Mouse (Mus musculus): ENCODE data around the gene Mvd. TPM values are rescaled to one million over a fixed set of nuclear protein-coding genes. Genes with fewer than 3 reads are reported as not detected.

The Mvd gene
- polyA plus RNA-seq (2012; rRNA removed), result 31.6 and 42.7 TPM in 2 replicates

DNA sequence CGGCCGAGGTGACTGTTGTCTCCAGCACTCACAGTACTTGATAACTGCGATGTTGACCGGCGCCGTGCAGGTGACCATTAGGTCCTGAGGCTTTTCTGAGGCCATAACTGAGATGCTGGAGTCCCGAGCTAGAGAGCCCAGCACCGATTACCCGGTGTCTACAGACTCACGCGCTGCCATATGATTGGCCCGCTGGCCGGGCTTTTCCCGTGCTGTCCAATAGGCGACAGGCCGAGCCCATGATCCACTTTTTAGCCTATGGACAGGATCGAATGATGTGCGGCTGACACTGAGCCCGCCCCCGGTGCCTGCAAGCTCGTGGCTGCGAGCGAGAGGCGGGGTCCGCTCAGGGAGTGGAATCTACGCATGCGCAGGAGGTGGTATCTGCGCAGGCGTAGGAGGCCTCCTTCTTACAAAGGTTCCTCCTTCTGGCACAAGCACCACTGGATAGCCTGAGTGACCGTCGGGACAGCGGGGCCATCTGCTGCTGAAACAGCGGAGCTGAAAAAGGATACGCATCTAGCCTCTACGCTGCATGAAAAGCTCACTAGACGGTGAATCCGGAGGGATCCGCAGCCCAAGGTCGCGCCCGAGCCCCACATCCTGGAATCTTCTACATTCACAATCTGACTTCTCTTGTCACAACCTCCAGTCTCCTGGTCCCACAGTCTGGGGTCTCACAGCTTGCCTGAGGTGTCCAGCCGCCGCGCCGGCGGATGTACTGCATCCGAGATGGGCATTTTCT lies at the start of gene Mvd:
Gene Mvd (minus strand): TSS at position 161 of the 745 bp plus-strand sequence.
- DNase-seq (ENCODE audit: low read depth), result peak; percentile 87

DNA sequence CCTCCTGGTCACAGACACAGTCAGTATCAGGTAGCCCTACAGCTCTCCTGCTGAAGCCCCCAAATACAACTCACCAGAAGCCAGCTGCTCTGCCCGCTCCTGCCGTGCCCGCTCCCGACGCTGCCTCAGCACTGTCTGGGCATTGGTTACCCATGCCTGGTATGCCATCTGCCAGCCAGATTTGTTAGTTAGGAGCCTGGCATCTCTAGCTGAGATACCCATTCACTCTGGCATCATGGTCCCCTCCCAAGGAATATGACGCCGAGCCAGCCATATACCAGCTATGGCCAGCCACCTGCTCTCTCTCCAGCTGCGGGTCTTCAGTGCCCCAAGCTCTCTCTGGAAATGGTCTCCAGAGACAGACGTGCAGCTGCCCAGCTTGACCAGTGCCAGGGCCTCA lies 45.2 kb upstream of the Mvd start:
- no peak for DNase-seq (ENCODE audit: low read depth)

DNA sequence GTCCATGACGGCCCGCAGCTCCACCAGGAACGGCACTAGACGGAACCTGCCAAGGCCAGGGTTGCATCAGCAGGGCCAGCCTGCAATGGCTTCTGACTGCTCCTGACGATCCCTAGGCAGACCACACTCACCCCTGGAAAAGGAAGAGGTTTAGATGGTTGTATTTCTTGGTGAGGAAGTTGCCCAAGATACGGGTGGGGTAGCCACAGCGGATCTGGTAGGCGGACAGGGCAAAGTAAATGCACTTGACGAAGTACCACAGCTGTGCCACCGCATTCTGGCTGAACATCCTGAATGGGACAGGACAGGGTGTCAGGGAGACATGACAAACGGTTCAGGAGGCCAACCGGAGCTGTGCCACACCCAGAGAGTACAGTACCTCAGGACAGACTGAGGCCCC lies 41.6 kb upstream of the Mvd start:
- no peak for DNase-seq (ENCODE audit: low read depth)

DNA sequence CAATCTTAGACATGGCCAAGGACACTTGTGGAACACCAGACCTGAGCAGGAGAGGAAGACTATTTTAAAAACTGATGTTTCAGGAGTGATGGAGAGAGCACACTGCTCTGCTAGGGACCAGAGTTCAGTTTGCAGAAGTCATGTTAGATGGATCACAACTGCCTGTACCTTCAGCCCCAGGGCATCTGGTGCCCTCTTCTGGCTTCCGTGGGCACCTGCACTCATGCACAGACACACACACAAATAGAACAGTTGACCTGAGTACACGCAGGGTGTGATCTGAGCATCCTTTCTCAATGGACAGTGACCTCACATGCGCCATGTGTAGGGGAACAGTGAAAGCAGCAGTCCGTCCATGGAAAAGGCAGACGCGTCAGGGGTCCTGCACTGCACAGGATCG lies 40.7 kb upstream of the Mvd start:
- DNase-seq (ENCODE audit: low read depth), result no peak

DNA sequence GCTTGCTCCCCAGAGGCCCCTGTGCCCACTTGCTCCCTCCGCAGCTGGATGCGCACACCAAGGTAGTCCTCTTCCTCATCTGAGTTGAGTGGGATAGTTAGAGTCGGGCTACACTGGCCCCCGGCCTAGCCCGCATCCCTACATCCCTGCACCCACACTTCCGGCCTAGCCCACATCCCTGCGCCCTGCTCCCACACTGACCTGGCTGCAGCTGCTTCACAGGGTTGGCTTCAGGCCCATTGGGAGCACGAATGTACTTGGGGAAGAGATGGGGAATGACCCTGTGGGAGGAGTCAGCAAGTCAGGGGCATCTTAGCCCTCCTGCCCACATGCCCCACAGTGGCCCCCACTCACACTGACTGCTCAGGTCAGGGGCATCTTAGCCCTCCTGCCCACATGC lies 39.2 kb upstream of the Mvd start:
- no peak for DNase-seq (ENCODE audit: low read depth)

DNA sequence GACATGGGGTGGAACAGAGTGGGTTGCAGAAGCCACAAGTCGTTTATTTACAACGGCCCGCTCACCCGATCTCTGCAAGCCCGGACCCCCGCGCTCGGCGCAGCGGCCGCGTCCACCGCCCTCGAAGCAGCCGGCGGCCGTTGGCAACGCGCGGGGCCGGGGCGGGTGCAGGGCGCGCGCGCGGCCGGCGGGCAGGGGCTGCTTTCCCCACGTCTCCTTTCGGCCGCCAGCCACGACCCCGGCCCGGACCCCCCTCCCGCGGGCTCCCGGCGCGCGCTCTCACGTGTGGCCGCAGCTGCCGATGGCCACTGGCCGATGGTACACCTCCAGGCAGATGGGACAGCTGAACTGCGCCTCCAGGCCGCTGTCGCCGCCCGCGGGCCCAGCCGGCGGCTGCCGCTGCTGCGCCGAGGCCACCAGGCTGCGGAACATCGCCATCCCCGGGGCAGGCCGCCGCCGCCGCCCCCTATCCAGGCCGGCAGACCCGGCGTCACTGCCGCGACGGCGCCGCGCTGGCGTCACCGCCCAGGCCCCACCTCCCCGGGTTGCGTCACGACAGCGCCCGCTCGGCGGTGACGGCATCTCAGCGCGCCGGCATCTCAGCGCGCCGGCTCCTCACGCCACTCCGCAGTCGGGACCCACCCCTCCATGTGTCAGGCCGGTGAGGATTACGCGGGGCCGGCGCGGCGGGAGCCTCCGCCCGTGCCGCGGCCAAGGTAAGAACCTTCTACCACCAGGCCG lies 32.5 kb upstream of the Mvd start, which contains the start of the genes Rnf166 and Ctu2:
Gene Rnf166 (minus strand): TSS at position 485 of the 741 bp plus-strand sequence.
Gene Ctu2 (plus strand): TSS at position 564 of the 741 bp plus-strand sequence.
- DNase-seq (ENCODE audit: low read depth), result no peak

DNA sequence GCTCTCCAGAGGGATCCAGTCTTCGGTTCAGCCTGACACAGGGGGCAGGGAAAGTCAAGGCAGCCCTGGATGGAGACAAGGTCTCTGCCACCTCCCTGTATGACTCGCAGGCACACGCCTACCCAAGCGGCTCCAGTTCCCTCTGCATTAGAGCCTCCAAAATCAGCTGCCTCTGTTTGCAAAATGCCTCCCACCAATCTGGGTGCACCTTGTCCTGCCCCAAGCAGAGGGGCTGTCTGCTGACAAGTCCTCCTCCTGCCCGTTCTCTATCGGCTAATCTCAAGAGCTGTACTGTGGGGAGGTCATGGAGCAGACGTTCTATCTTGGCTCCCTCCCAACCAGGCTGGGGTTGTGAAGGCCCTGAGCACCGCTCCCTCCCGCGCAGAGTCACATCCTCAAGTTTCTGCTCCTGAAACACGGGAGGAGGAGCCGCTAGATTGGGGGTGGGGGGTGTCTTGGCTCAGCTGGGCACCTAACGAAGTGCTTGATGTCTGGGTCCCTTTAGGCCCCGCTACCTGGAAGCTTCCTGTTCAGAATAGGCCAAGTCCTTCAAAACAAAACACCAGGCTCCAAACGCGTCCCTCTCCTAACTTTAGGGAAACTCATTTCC lies 31.8 kb upstream of the Mvd start:
- DNase-seq (ENCODE audit: low read depth), result no peak

DNA sequence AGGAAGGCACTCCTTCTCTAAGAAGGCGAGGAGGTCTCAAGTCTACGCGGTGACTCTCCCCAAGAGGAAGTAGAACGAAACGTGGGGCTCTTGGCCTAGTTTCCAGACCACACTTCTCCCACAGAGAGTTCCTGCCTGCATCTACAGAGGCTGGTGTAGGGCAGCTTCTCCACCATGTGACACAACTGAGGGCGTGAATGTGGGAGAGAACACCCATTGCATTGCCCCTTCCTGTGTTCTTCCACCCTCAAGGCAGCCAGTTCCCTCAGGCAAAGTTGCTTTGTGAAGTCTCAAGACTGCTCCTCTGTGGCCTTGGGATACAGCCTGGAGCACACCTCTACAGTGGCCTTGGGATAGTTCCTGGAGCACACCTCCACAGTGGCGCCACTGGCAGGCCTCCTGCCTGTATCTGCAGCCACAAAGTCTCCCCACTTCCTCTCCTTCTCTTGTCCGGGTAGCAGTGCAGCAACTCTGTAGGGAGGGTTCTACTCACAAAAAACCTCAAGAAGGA lies 30.7 kb upstream of the Mvd start:
- DNase-seq (ENCODE audit: low read depth), result no peak

DNA sequence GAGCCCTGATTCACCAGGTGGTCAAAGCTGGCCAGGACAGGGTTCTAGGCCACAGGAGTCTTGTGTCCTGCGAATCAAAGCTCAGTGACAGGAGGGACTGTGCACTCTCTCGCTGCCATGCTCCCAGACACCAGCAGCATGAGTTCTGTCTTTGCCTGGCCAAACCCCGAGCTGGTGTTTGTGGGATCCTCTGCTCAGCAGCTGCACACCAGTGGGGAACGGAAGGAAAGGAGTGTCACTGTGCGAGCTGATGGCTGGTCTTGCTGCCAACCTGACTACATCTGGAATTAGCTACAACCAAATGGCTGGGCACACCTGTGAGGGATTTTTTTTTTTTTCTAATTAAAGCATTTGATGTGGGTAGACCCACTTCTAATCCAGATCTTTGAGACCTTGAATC lies 27.5 kb upstream of the Mvd start:
- DNase-seq (ENCODE audit: low read depth), result no peak

DNA sequence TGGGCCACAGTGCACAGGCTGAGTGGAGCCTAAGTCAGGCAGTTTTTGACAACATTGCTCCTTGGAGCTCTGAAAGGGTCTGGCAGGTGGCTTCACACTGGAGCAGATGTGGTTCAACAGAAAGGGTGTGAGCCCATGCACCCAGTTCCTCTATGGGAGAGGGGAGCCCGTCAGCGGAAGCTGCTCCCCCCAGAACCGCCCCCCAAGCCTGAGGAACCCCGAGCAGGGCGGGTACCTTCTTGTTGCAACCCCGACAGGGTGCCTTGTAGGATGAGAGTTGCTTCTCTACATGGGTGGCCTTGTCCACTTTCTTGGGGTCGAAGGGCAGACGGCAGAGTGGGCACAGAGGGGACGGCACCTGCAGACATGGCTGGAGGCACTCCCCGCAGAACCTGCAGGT lies 26.7 kb upstream of the Mvd start:
- DNase-seq (ENCODE audit: low read depth), result no peak

DNA sequence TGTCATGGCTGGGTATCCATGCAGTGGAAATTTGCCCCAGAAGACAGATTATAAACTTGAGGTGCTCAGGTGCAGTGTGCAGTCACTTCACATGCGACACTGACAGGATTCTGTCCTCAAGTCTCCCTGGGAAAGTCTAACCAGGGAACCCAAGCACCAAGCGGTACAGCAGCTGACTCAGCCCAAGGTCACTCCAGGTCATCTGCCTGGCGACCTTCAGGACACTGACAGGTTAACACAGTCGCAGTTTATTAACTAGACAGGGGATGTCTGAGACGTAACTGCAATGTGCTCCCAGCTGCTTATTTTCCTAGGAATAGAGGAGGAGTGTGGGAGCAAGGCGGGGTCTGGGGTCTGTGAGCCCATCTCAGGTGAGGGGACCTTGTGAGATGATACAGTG lies 26.2 kb upstream of the Mvd start:
- no peak for DNase-seq (ENCODE audit: low read depth)

DNA sequence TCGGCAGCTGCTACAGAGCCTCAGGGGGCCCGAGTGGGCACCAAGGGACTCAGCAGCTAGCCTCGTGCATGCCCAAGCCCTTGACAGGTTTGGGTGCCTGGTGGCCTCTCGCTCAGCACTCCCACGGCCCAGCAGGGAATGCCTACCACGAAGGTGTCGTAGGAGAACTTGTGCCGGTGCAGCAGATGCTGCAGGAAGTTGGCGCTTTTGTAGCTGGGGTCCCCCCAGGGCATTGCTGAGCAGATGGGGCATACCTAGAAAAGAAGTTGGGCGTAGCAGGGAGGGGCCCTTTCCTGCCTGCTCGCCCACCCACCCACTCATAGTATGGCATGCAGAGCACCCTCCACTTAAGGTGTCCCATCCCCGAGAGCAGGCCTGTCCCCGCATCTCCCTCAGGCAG lies 24.6 kb upstream of the Mvd start:
- DNase-seq (ENCODE audit: low read depth), result no peak

DNA sequence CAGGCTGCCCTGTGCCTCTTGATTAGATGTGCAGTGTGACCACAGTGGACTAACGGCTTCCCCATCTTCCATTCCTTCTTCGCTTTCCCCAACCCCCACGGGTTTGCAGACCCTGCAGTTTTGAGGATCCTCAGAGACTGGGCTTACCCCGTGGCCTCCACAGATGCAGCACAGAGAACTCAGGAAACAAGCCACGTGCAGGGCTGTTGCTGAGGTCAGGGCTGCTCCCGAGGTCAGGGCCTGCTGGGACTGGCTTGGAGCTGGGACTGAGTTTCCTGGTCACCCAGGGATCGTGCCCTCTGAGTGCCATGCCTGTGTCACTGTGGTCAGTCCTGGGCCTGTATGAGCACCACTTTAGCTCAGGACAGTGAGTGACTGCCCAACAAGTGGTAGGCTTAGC lies 21.8 kb upstream of the Mvd start:
- no peak for DNase-seq (ENCODE audit: low read depth)

DNA sequence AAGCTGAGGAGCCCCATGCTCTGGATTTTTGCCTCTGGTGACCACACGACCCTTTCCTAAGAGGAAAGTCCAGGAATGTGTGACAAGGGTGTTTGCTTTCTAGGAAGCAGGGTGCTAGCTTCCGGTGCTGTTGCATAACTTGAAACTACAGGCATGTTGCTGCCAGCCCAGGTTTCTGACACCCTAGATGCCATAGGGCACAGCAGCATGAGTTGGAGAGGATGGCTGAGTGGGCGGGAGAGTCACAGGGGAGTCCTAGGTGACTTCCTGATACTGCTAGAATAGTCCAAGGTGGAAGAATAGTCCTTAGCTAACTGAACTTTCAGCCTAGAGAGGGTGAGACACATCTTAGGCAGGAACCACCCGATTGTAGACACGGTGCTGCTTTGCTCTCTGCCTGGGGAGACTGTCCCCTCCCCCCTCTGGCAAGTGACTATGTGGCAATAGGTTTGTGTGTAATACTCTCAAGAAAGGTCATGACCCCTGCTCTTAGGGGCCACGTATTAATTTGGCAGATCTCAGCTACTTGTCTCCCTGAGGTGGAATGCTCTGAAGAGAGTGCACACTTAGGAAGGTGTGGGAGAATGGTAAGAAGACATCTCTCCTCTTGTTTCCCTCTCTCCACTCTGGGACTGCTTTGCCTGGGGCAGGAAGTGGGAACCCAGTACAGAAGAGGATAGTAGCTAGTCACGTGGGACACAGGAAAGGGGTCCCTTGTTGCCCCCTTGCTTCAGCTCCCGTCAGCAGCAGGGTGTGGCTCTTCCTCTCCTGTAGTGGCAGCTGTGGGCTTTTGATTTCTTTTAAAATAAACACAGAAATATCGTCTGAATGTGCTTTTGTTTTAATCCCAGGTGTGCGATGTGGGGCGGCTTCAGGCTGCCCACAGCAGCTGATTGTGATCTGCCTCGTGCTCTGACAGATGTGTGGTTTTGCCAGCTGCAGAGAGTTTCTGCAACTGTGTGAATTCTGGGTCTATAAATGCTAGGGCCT lies 20.7 kb upstream of the Mvd start:
- no peak for DNase-seq (ENCODE audit: low read depth)

DNA sequence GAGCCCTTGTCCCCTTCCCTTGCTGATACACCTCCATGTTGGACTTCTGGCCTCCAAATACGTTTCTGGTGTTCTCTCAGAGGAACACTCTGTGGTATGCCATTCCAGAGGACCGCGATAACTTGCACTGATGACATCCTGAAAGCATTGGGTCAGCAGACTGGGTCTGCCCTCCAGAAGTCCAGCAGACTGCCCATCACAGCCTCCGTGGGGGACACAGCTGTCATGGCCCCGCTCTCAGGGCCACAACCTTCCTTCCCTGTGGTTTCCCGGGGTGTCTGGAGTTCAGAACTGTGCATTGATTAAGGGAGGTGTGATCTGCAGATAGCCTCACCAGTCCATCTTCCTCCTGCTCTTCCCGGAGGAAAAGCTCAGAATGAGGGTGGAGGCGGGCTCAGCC lies 19.3 kb upstream of the Mvd start:
- DNase-seq (ENCODE audit: low read depth), result no peak

DNA sequence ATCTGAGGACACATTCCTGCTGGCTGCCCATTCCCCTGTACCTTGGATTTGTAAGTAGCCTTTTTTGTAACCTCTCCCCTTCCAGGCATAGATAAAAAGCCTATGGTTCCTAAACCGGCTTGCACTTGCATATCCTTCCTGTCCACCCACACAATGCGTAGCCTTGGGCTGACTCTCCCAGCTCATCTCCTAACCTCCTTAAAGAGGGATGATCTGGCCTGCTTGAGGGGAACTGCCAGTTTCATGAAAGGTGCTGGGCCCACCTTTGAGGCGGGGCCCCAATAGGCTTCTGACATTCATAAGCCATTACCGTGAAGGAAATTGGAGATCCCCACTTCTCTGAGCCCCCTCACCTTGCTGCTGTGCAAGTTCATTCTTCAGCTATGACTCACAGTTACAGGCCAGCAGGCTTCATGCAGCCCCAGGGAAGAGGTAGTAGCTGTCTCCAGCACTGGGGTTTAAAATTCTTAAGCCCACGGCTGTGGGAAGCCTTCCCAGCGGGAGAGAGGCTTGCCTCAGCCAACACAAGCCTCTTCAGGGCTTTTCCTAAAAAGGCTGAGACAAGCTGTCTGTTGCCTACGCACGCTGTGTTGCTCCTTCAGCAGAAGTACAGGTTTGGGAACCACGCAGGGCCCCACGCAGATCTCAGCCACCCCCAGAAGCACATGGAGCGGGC lies 18.4 kb upstream of the Mvd start:
- DNase-seq (ENCODE audit: low read depth), result peak; percentile 95

DNA sequence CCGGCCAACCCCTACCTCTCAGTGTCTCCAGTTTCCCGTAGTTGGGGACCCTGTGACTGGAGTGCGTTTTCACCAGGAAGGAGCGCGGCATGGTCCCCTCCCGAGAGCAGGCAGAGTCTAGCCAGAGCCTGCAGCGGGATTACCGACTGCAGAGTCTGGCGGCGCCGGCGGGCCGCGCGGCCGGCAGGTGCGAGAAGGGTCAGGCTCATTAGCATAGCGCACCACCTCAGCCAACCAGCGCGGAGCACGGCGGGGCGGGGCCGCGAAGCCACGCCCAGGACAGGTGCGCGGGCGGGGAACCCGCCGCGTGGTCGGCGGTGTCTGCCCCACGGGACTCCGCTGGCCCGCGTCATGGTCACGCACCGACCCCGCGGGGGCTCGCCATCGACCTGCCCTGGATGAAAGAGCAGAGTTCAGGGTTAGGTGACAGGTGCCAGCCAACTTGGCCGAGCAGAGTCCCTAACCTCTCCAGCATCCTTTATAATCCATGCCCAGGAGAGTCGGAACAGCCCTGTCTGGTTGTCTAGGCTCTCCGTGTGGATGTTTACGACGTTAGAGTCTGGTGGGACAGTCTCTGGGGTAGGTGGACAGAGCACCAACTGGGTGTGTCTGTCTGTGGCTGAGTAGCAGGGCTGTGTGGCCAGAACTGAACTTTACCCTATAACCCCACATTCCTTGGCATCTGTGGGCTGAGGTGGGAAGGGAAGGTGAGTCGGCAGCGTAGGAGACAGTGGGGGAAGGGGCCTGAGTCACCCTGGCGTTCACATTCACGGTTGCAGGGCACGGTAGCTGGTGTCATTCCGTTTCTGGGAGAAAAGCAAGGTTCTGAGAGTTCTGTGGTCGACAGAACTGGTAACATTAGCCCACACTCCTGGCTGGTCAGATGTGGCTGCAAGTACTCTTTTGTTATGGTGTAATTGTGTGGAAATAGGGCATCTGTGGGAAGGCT lies 17.6 kb upstream of the Mvd start, which contains the start of gene Snai3:
Gene Snai3 (minus strand): TSS at position 210 of the 949 bp plus-strand sequence.
- DNase-seq (ENCODE audit: low read depth), result no peak

DNA sequence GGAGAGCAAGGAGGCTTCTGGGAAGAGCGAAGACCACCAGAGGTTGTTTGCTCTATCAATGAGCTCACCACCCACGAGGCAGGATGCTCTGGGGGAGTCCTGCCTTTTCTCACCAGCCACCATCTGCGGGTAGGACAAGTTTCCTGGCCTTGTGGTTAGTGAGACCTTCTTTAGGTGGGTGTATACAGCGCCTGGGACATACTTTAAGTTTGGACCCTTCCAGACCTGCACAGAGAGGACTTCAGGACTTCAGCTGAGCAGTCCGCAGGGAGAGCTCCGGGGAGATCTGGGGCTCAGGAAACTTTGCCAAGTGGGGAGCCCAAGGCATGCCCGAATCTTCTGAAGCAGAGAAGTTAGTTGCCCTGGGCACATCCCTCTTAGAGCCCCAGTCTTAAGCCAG lies 16.8 kb upstream of the Mvd start:
- DNase-seq (ENCODE audit: low read depth), result no peak

DNA sequence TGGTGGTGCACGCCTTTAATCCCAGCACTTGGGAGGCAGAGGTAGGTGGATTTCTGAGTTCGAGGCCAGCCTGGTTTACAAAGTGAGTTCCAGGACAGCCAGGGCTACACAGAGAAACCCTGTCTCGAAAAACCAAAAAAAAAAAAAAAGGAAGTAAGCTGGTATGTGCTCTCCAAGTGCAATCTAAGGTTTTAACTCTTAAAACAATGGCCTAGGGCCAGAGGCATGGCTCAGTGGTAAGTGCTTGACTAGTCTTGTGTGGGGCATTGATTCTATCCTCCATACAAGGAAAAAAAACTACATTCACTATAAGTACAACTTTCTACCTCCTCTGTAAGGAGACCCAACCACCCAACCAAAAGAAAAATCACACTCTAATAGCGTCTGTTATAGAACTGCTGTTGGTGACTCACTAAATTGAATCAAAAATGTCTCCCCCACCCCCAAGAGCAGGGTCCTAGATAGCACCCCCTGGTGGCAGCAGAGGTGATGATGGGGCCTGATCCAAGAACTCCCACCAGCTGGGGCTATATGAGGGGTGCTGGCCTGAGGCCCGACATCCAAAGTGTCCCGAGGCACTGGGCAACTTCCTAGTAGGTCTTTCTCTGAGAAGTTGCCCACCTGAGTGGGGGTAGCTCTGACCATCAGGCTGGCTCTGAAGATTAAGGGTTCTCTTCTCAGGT lies 16.1 kb upstream of the Mvd start:
- DNase-seq (ENCODE audit: low read depth), result no peak
